Mouse (Mus musculus): Measurements from ENCODE around the gene Cd180. TPM values are rescaled to one million over a fixed set of nuclear protein-coding genes. Genes with fewer than 3 reads are reported as not detected.

The Cd180 gene
- polyA plus RNA-seq, 1 experiment from 2014 or later: 0.63 TPM

- Histone ChIP-seq H3K9me3 (ENCODE audit: control insufficient read depth, low read length) (no peaks in the 10 kb centered on the region), H3K36me3 (ENCODE audit: control insufficient read depth, insufficient read depth, low read length) (no peaks in the 10 kb centered on the region), H3K27me3 (replicated peaks; ENCODE audit: control insufficient read depth, insufficient read depth, low read length) (no peaks in the 10 kb centered on the region), H3K4me3 (ENCODE audit: low read length) (no peak overlapping the region), H3K27ac (ENCODE audit: low read depth, low read length) (no peak overlapping the region), H3K4me1 (ENCODE audit: control insufficient read depth, insufficient read depth, low read depth, low read length) (no peaks in the 10 kb centered on the region), H3K9ac (ENCODE audit: low read depth, low read length) (no peak overlapping the region), H3K4me2 (ENCODE audit: low read length) (no peak overlapping the region)
- ATAC-seq: no peak
- WGBS: 88% methylated on average over 9 of the region's 9 CpGs
Observed at GRCm38 (mm10) chr13:102745626-102746342, 52.4 kb downstream of the Cd180 start.

- Histone ChIP-seq H3K9me3 (ENCODE audit: control insufficient read depth, low read length) (no peaks in the 10 kb centered on the region), H3K27ac (ENCODE audit: low read depth, low read length) (no peak overlapping the region), H3K4me2 (ENCODE audit: low read length) (no peak overlapping the region), H3K9ac (ENCODE audit: low read depth, low read length) (no peak overlapping the region), H3K4me3 (ENCODE audit: low read length) (no peak overlapping the region), H3K4me1 (ENCODE audit: control insufficient read depth, insufficient read depth, low read depth, low read length) (no peaks in the 10 kb centered on the region), H3K36me3 (ENCODE audit: control insufficient read depth, insufficient read depth, low read length) (no peaks in the 10 kb centered on the region), H3K27me3 (replicated peaks; ENCODE audit: control insufficient read depth, insufficient read depth, low read length) (no peaks in the 10 kb centered on the region)
- ATAC-seq: 0 out of 2 replicates have a peak, but pooled peaks have one; percentile 12
- WGBS: 87% methylated on average over 17 of the region's 17 CpGs
Observed at GRCm38 (mm10) chr13:102746803-102747561, 53.6 kb downstream of the Cd180 start.

- no peak overlapping the region for H3K9ac ChIP-seq (ENCODE audit: low read depth, low read length)
- WGBS: 42% methylated on average over 6 of the region's 6 CpGs
- no peak overlapping the region for H3K27ac ChIP-seq (ENCODE audit: low read depth, low read length)
- H3K4me2 ChIP-seq (ENCODE audit: low read length): no peak overlapping the region
- no peaks in the 10 kb centered on the region for H3K9me3 ChIP-seq (ENCODE audit: control insufficient read depth, low read length)
- no peaks in the 10 kb centered on the region for H3K27me3 ChIP-seq (replicated peaks; ENCODE audit: control insufficient read depth, insufficient read depth, low read length)
- no peak overlapping the region for H3K4me3 ChIP-seq (ENCODE audit: low read length)
- ATAC-seq: no peak
- H3K4me1 ChIP-seq (ENCODE audit: control insufficient read depth, insufficient read depth, low read depth, low read length): no peaks in the 10 kb centered on the region
- H3K36me3 ChIP-seq (ENCODE audit: control insufficient read depth, insufficient read depth, low read length): no peaks in the 10 kb centered on the region
Observed at GRCm38 (mm10) chr13:102749194-102749593, 55.8 kb downstream of the Cd180 start.

- H3K27me3 ChIP-seq (replicated peaks; ENCODE audit: control insufficient read depth, insufficient read depth, low read length): no peaks in the 10 kb centered on the region
- H3K9me3 ChIP-seq (ENCODE audit: control insufficient read depth, low read length): no peaks in the 10 kb centered on the region
- H3K4me3 ChIP-seq (ENCODE audit: low read length): no peak overlapping the region
- H3K36me3 ChIP-seq (ENCODE audit: control insufficient read depth, insufficient read depth, low read length): no peaks in the 10 kb centered on the region
- no peak overlapping the region for H3K9ac ChIP-seq (ENCODE audit: low read depth, low read length)
- H3K4me2 ChIP-seq (ENCODE audit: low read length): no peak overlapping the region
- H3K27ac ChIP-seq (ENCODE audit: low read depth, low read length): no peak overlapping the region
- H3K4me1 ChIP-seq (ENCODE audit: control insufficient read depth, insufficient read depth, low read depth, low read length): no peaks in the 10 kb centered on the region
- 64% methylated on average over 10 of the region's 10 CpGs for WGBS
- no peak for ATAC-seq
Observed at GRCm38 (mm10) chr13:102749891-102750290, 56.5 kb downstream of the Cd180 start.

- no peak overlapping the region for H3K27ac ChIP-seq (ENCODE audit: low read depth, low read length)
- no peak for ATAC-seq
- H3K4me2 ChIP-seq (ENCODE audit: low read length): no peak overlapping the region
- no peaks in the 10 kb centered on the region for H3K4me1 ChIP-seq (ENCODE audit: control insufficient read depth, insufficient read depth, low read depth, low read length)
- no peak overlapping the region for H3K9ac ChIP-seq (ENCODE audit: low read depth, low read length)
- H3K4me3 ChIP-seq (ENCODE audit: low read length): no peak overlapping the region
- 81% methylated on average over 19 of the region's 19 CpGs for WGBS
- no peaks in the 10 kb centered on the region for H3K27me3 ChIP-seq (replicated peaks; ENCODE audit: control insufficient read depth, insufficient read depth, low read length)
- H3K36me3 ChIP-seq (ENCODE audit: control insufficient read depth, insufficient read depth, low read length): peaks cover 5% of the 10 kb centered on the region
- H3K9me3 ChIP-seq (ENCODE audit: control insufficient read depth, low read length): no peaks in the 10 kb centered on the region
Observed at GRCm38 (mm10) chr13:102753714-102754556, 60.6 kb downstream of the Cd180 start.

- Histone ChIP-seq H3K4me1 (ENCODE audit: control insufficient read depth, insufficient read depth, low read depth, low read length) (no peaks in the 10 kb centered on the region), H3K27me3 (replicated peaks; ENCODE audit: control insufficient read depth, insufficient read depth, low read length) (no peaks in the 10 kb centered on the region), H3K4me2 (ENCODE audit: low read length) (no peak overlapping the region), H3K27ac (ENCODE audit: low read depth, low read length) (no peak overlapping the region), H3K4me3 (ENCODE audit: low read length) (no peak overlapping the region), H3K9me3 (ENCODE audit: control insufficient read depth, low read length) (no peaks in the 10 kb centered on the region), H3K36me3 (ENCODE audit: control insufficient read depth, insufficient read depth, low read length) (peaks cover 5% of the 10 kb centered on the region), H3K9ac (ENCODE audit: low read depth, low read length) (no peak overlapping the region)
- ATAC-seq: no peak
- 93% methylated on average over 8 of the region's 8 CpGs for WGBS
Observed at GRCm38 (mm10) chr13:102755124-102755523, 61.8 kb downstream of the Cd180 start.

- Histone ChIP-seq H3K4me2 (ENCODE audit: low read length) (no peak overlapping the region), H3K27ac (ENCODE audit: low read depth, low read length) (no peak overlapping the region), H3K4me3 (ENCODE audit: low read length) (no peak overlapping the region), H3K4me1 (ENCODE audit: control insufficient read depth, insufficient read depth, low read depth, low read length) (no peaks in the 10 kb centered on the region), H3K36me3 (ENCODE audit: control insufficient read depth, insufficient read depth, low read length) (peaks cover 5% of the 10 kb centered on the region), H3K9me3 (ENCODE audit: control insufficient read depth, low read length) (no peaks in the 10 kb centered on the region), H3K27me3 (replicated peaks; ENCODE audit: control insufficient read depth, insufficient read depth, low read length) (no peaks in the 10 kb centered on the region), H3K9ac (ENCODE audit: low read depth, low read length) (no peak overlapping the region)
- WGBS: 95% methylated on average over 8 of the region's 8 CpGs
- ATAC-seq: no peak
Observed at GRCm38 (mm10) chr13:102756071-102756470, 62.7 kb downstream of the Cd180 start.

GRCm38 (mm10) chr13:102758021-102758420 is 64.7 kb downstream of the Cd180 start:
- H3K36me3 ChIP-seq (ENCODE audit: control insufficient read depth, insufficient read depth, low read length): peaks cover 5% of the 10 kb centered on the region
- no peaks in the 10 kb centered on the region for H3K4me1 ChIP-seq (ENCODE audit: control insufficient read depth, insufficient read depth, low read depth, low read length)
- ATAC-seq: no peak
- no peaks in the 10 kb centered on the region for H3K9me3 ChIP-seq (ENCODE audit: control insufficient read depth, low read length)
- WGBS: 92% methylated on average over 6 of the region's 6 CpGs
- H3K27me3 ChIP-seq (replicated peaks; ENCODE audit: control insufficient read depth, insufficient read depth, low read length): no peaks in the 10 kb centered on the region
- H3K4me2 ChIP-seq (ENCODE audit: low read length): no peak overlapping the region
- no peak overlapping the region for H3K9ac ChIP-seq (ENCODE audit: low read depth, low read length)
- H3K27ac ChIP-seq (ENCODE audit: low read depth, low read length): no peak overlapping the region
- H3K4me3 ChIP-seq (ENCODE audit: low read length): no peak overlapping the region

- Histone ChIP-seq H3K27me3 (replicated peaks; ENCODE audit: control insufficient read depth, insufficient read depth, low read length) (no peaks in the 10 kb centered on the region), H3K4me2 (ENCODE audit: low read length) (no peak overlapping the region), H3K4me3 (ENCODE audit: low read length) (no peak overlapping the region), H3K4me1 (ENCODE audit: control insufficient read depth, insufficient read depth, low read depth, low read length) (peaks cover 4% of the 10 kb centered on the region; the same call in 1 of the 2 replicates), H3K36me3 (ENCODE audit: control insufficient read depth, insufficient read depth, low read length) (peaks cover 5% of the 10 kb centered on the region), H3K9me3 (ENCODE audit: control insufficient read depth, low read length) (no peaks in the 10 kb centered on the region), H3K27ac (ENCODE audit: low read depth, low read length) (no peak overlapping the region), H3K9ac (ENCODE audit: low read depth, low read length) (no peak overlapping the region)
- WGBS: 87% methylated on average over 9 of the region's 9 CpGs
- no peak for ATAC-seq
Observed at GRCm38 (mm10) chr13:102761410-102761809, 68.1 kb downstream of the Cd180 start.
